Mouse (Mus musculus) bone marrow macrophage, adult 2 months (primary cell): ENCODE data around the gene Acadvl.

Source experiments
- CTCF ChIP-seq: IDR thresholded peaks from 2 replicates; pipeline ENCODE4 v1.5.1; 2012; ENCODE audit warnings: low read depth, mild to moderate bottlenecking, low read length, moderate library complexity
- POLR2A ChIP-seq: IDR thresholded peaks from 2 replicates; pipeline ENCODE4 v1.6.1; 2012; ENCODE audit warnings: mild to moderate bottlenecking, low read depth, low read length, borderline replicate concordance

DNA sequence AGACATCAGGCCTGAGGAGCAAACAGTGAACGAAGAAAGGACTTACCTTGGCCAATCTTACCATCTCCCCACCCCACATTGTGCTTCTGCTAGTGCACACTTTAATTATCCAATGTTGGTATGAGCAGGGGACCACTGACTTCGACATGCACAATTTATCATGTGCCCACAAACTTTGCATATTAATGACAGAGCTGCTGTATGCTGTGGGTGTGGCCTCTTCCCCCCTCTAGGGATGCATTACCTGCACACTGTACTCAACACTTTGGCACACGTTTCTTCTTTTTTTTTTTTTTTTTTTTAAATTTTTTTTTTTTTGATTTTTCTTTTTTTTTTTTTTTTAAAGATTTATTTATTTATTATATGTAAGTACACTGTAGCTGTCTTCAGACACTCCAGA lies 44.4 kb downstream of the Acadvl start:
- no peak for TF ChIP-seq CTCF
- no peak for TF ChIP-seq POLR2A
